Mouse (Mus musculus) heart, postnatal 0 days (tissue): Measurements from ENCODE around the gene 6430571L13Rik. TPM values are rescaled to one million over a fixed set of nuclear protein-coding genes. Genes with fewer than 3 reads are reported as not detected.

Source experiments
- ATAC-seq: fragments of 200-750 bp; cut with Nextera tagmentation; 2 replicates; pipeline ENCODE4 v1.8.0; 2017; ENCODE audit warnings: low read depth, moderate number of reproducible peaks, moderate library complexity; ENCODE audit not compliant: insufficient read depth
- DNase-seq: peaks from one replicate; pipeline ENCODE4 v3.0.0-alpha.2; 2016; ENCODE audit warnings: low spot score
- H3K27ac ChIP-seq: fragments of 300-500 bp; sonication (generic); 2 replicates; pipeline ENCODE4 v1.5.1; 2014; ENCODE audit warnings: low read depth, mild to moderate bottlenecking
- H3K27me3 ChIP-seq: fragments of 300-500 bp; sonication (generic); 2 replicates; pipeline ENCODE4 v1.6.1; 2014; ENCODE audit warnings: low read length, mixed read lengths; ENCODE audit not compliant: control insufficient read depth, insufficient read depth
- H3K36me3 ChIP-seq: fragments of 300-500 bp; sonication (generic); replicated peaks from 2 replicates; pipeline ENCODE4 v1.6.1; 2014; ENCODE audit warnings: low read length, mixed read lengths; ENCODE audit not compliant: control insufficient read depth, insufficient read depth
- H3K4me1 ChIP-seq: fragments of 300-500 bp; sonication (generic); 2 replicates; pipeline ENCODE4 v1.6.1; 2014; ENCODE audit warnings: antibody characterized with exemption; ENCODE audit not compliant: control insufficient read depth, insufficient read depth
- H3K4me2 ChIP-seq: fragments of 300-500 bp; sonication (generic); 2 replicates; pipeline ENCODE4 v1.6.1; 2014; ENCODE audit warnings: low read depth, mild to moderate bottlenecking, low read length, moderate library complexity
- H3K4me3 ChIP-seq: fragments of 300-500 bp; sonication (generic); 2 replicates; pipeline ENCODE4 v1.5.1; 2014; ENCODE audit warnings: low read depth, low read length
- H3K9ac ChIP-seq: fragments of 300-500 bp; sonication (generic); replicated peaks from 2 replicates; pipeline ENCODE4 v1.6.1; 2014; ENCODE audit warnings: low read depth, low read length, mixed read lengths
- H3K9me3 ChIP-seq: fragments of 300-500 bp; sonication (generic); replicated peaks from 2 replicates; pipeline ENCODE4 v1.6.1; 2016; ENCODE audit warnings: low read length; ENCODE audit not compliant: control insufficient read depth
- CTCF ChIP-seq: IDR thresholded peaks from 2 replicates; pipeline ENCODE4 v1.5.1; 2016; ENCODE audit warnings: antibody characterized with exemption, control low read depth, low read depth
- EP300 ChIP-seq: IDR thresholded peaks from 2 replicates; pipeline ENCODE4 v1.6.1; 2016; ENCODE audit warnings: antibody characterized with exemption, low read depth
- WGBS: fragments of 180-500 bp; shearing (Covaris S2); extraction: QIAGEN DNeasy Blood & Tissue Kit; methylation state at CpG from one replicate; pipeline ENCODE4 v1.1.7; 2014; 5-methylcytosine and 5-hydroxymethylcytosine counted together
- polyA plus RNA-seq: library from polyadenylated mRNA; unstranded; fragments of >200 nt; fragmentation: Nextera tagmentation; extraction: Ambion mirVana; gene quantifications from 2 replicates; pipeline ENCODE4 v1.2.1, GENCODE M21; 2015
- total RNA-seq: library from RNA; depleted of rRNA; stranded (reverse); fragments of >200 nt; gene quantifications from 2 replicates; pipeline ENCODE4 v1.2.3, GENCODE M21; 2014; ENCODE audit warnings: low replicate concordance; rRNA removed

Gene 6430571L13Rik
- total RNA-seq (1.1 and 11.0 TPM in 2 replicates), polyA plus RNA-seq (3.1 and 3.3 TPM in 2 replicates)

DNA sequence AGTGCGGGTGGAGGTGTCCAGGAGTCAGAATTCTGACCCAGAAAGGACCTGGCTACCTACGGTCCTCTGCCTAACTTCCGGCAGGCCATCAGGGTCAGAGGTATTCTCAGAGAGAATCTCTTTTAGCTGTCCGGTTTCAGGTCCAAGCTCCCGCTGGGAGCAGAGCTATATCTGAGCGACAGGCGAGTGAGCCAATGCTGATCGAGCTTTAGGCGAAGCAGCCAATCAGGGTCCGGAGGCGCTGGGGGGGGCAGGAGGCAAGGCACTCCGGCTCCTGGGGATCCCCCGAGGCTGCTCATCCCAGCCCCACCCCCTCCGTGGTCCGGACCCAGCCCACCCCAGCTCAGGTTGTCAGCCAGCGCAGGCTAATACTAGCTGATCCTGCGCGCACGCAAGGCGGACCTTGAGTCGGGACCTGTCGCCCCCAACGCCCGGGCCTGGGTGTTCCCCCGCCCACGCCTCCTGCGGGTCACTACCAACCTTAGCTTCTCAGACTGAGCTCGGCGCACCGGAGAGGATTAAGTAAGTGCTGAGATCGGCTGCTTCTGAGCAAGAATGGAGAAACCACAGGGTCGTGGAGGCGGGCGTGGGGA is at the start of gene 6430571L13Rik:
TSS of gene 6430571L13Rik (plus strand) at position 336 of the 593 bp plus-strand sequence.
- H3K27me3 ChIP-seq, result no peaks in the 10 kb centered on the region
- TF ChIP-seq EP300 (peak; percentile 91), CTCF (no peak)
- ATAC-seq, result peak; percentile 89

GRCm38 (mm10) chr9:107290897-107291296 is 49.5 kb upstream of the 6430571L13Rik start:
- no peaks in the 10 kb centered on the region for H3K27me3 ChIP-seq
- no peak overlapping the region for H3K27ac ChIP-seq
- peak; percentile 22; the same call in 1 of the 2 replicates for ATAC-seq
- no peak overlapping the region for H3K4me2 ChIP-seq
- H3K9ac ChIP-seq, result no peak overlapping the region
- peak; percentile 84 for DNase-seq
- H3K9me3 ChIP-seq, result no peaks in the 10 kb centered on the region
- TF ChIP-seq EP300, result no peak
- peak; percentile 96 for TF ChIP-seq CTCF
- H3K36me3 ChIP-seq, result no peaks in the 10 kb centered on the region
- no peak overlapping the region for H3K4me3 ChIP-seq
- 26% methylated on average over 10 of the region's 10 CpGs for WGBS
- peaks cover 19% of the 10 kb centered on the region for H3K4me1 ChIP-seq

More for the DNA sequence above, at the start of gene 6430571L13Rik:
- H3K27ac ChIP-seq, result 0 out of 2 replicates have a peak within 1 kb of the TSS, but pooled peaks have one; percentile 7
- no peaks in the 10 kb centered on the region for H3K9me3 ChIP-seq
- WGBS, result 1% methylated on average over 34 of the region's 34 CpGs
- H3K36me3 ChIP-seq, result no peaks in the 10 kb centered on the region
- H3K9ac ChIP-seq, result peak within 1 kb of the TSS; percentile 71
- peak within 1 kb of the TSS; percentile 77 for H3K4me3 ChIP-seq
- peaks cover 6% of the 10 kb centered on the region for H3K4me1 ChIP-seq
- peak within 1 kb of the TSS; percentile 93 for H3K4me2 ChIP-seq
- DNase-seq, result peak; percentile 88

DNA sequence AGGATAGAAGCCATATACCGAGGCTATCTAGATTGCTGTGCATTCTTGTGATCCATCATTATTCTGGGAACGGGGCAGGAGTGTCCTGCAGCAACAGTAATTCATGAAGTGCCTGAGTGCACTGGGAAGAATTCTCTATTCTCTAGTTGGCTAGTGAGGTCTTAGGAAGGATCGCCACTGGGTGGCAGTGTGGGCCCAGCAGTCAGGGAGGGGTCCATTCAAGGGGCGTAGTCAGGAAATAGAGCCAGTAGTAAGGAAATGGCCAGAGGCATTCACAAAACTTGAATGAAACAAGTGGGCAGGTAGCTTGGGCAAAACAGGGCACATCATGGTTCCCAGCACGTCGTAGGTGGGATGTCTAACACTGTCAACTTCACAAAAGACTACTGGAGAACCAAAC is 46.2 kb upstream of the 6430571L13Rik start:
- H3K27ac ChIP-seq, result no peak overlapping the region
- no peak for ATAC-seq

GRCm38 (mm10) chr9:107295616-107296015 is 44.8 kb upstream of the 6430571L13Rik start:
- H3K4me2 ChIP-seq, result peak overlapping the region; percentile 89
- H3K4me1 ChIP-seq, result peaks cover 12% of the 10 kb centered on the region; the same call in 1 of the 2 replicates
- H3K27me3 ChIP-seq, result no peaks in the 10 kb centered on the region
- 24% methylated on average over 4 of the region's 4 CpGs for WGBS
- peak overlapping the region; percentile 77 for H3K4me3 ChIP-seq
- ATAC-seq (no peak), DNase-seq (no peak)
- TF ChIP-seq EP300 (no peak), CTCF (no peak)
- H3K27ac ChIP-seq, result peak overlapping the region; percentile 94
- no peak overlapping the region for H3K9ac ChIP-seq
- H3K36me3 ChIP-seq, result peaks cover 9% of the 10 kb centered on the region
- no peaks in the 10 kb centered on the region for H3K9me3 ChIP-seq

More for the DNA sequence above, 46.2 kb upstream of the 6430571L13Rik start:
- Histone ChIP-seq H3K4me2 (no peak overlapping the region), H3K9ac (no peak overlapping the region), H3K4me3 (no peak overlapping the region), H3K4me1 (peaks cover 16% of the 10 kb centered on the region), H3K36me3 (no peaks in the 10 kb centered on the region), H3K9me3 (no peaks in the 10 kb centered on the region), H3K27me3 (no peaks in the 10 kb centered on the region)
- TF ChIP-seq EP300, result no peak
- peak; percentile 99 for TF ChIP-seq CTCF
- 4% methylated on average over 6 of the region's 6 CpGs for WGBS
- peak; percentile 80 for DNase-seq

- DNase-seq, result no peak
- TF ChIP-seq EP300, result no peak
- no peak for TF ChIP-seq CTCF
- H3K9me3 ChIP-seq, result no peaks in the 10 kb centered on the region
Observed at GRCm38 (mm10) chr9:107296016-107296040, 44.6 kb upstream of the 6430571L13Rik start, which contains the start of gene Cish. Gene Cish, plus strand, starts transcription at chr9:107296026.

GRCm38 (mm10) chr9:107296041-107296440 is 44.4 kb upstream of the 6430571L13Rik start:
- ATAC-seq (peak; percentile 7), DNase-seq (no peak)
- peak overlapping the region; percentile 94 for H3K27ac ChIP-seq
- peak overlapping the region; percentile 89 for H3K4me2 ChIP-seq
- no peak for TF ChIP-seq EP300
- TF ChIP-seq CTCF, result no peak
- H3K36me3 ChIP-seq, result peaks cover 13% of the 10 kb centered on the region
- WGBS, result 0% methylated on average over 14 of the region's 14 CpGs
- no peaks in the 10 kb centered on the region for H3K27me3 ChIP-seq
- H3K9me3 ChIP-seq, result no peaks in the 10 kb centered on the region
- H3K4me3 ChIP-seq, result peak overlapping the region; percentile 77
- peak overlapping the region; percentile 48; the same call in 1 of the 2 replicates for H3K9ac ChIP-seq
- peaks cover 16% of the 10 kb centered on the region for H3K4me1 ChIP-seq

More at GRCm38 (mm10) chr9:107296016-107296040, 44.6 kb upstream of the 6430571L13Rik start, which contains the start of gene Cish:
- peak within 1 kb of the TSS; percentile 94 for H3K27ac ChIP-seq
- peaks cover 14% of the 10 kb centered on the region for H3K4me1 ChIP-seq
- H3K4me3 ChIP-seq, result peak within 1 kb of the TSS; percentile 77
- H3K36me3 ChIP-seq, result peaks cover 11% of the 10 kb centered on the region
- ATAC-seq, result no peak
- no peaks in the 10 kb centered on the region for H3K27me3 ChIP-seq
- H3K4me2 ChIP-seq, result peak within 1 kb of the TSS; percentile 89
- peak within 1 kb of the TSS; percentile 83 for H3K9ac ChIP-seq
